ENCODE assay signal across 8 mouse cellular contexts in genomic region chr7:73374727-73375126, GRCm38 (mm10). TPM values are rescaled to one million over a fixed set of nuclear protein-coding genes. Genes with fewer than 3 reads are reported as not detected.
DNase-seq lines count a peak whose midpoint lies in the region; ATAC-seq and TF ChIP-seq lines count a peak whose summit lies in the region.

No protein-coding gene starts in this region.

- no peaks in the 10 kb centered on the region for H3K9me3 ChIP-seq in heart, embryonic 12.5 days (replicated peaks)

- DNase-seq in layer of hippocampus, adult 2 months (ENCODE audit: low spot score in 2 of 2) = peak in 1 of 2 experiments; percentile 43
- DNase-seq in layer of hippocampus, postnatal 36 days = no peak
- peak; percentile 58 for DNase-seq in embryo, embryonic 9.5 days (ENCODE audit: extremely low spot score)
- DNase-seq in layer of hippocampus, postnatal 10 days (ENCODE audit: low spot score in 2 of 2) = peak; percentile 58 to 66
- peak; percentile 66 for DNase-seq in neural tube, embryonic 10.5 days (ENCODE audit: extremely low spot score, low spot score)
- no peak for DNase-seq in thymus, postnatal 10 days (ENCODE audit: low spot score in 2 of 2)
- DNase-seq in ovary, postnatal 14 days (ENCODE audit: low spot score) = no peak

- TF ChIP-seq CTCF in layer of hippocampus, adult 2 months (conservative IDR thresholded peaks at IDR 0.05) = no peak

- peak overlapping the region; percentile 90 for H3K27ac ChIP-seq in layer of hippocampus, adult 2 months
- H3K27ac ChIP-seq in heart, embryonic 12.5 days (ENCODE audit: poor library complexity, severe bottlenecking) = no peak overlapping the region

- H3K36me3 ChIP-seq in heart, embryonic 12.5 days = no peaks in the 10 kb centered on the region

- ATAC-seq in heart, embryonic 12.5 days (ENCODE audit: insufficient number of reproducible peaks, low FRiP score) = no peak

- H3K4me1 ChIP-seq in heart, embryonic 12.5 days (replicated peaks) = peaks cover 21% of the 10 kb centered on the region

- WGBS in heart, embryonic 12.5 days = 2% methylated on average over 14 of the region's 14 CpGs

- H3K4me2 ChIP-seq in heart, embryonic 12.5 days = peak overlapping the region; percentile 96

- no peak overlapping the region for H3K9ac ChIP-seq in heart, embryonic 12.5 days

- peak overlapping the region; percentile 74 for H3K4me3 ChIP-seq in layer of hippocampus, adult 2 months
- peak overlapping the region; percentile 54 for H3K4me3 ChIP-seq in heart, embryonic 12.5 days

- peaks cover 77% of the 10 kb centered on the region for H3K27me3 ChIP-seq in heart, embryonic 12.5 days (replicated peaks)

RNA-seq across cellular contexts. Expression of gene Rgma, which starts 0.6 kb away (rescaled TPM):
- total RNA-seq in layer of hippocampus, adult 2 months (2021) = 10 to 100 TPM; 45.9 to 53.2 TPM
- 10 to 100 TPM; 44.1 to 48.8 TPM for total RNA-seq in layer of hippocampus, postnatal 36 days (2021)
- polyA plus RNA-seq in heart, embryonic 12.5 days (2016; fragmentation: Nextera tagmentation; extraction: Ambion mirVana) = 3.5 and 3.7 TPM in 2 replicates
- 100 to 1,000 TPM; 111 to 128 TPM for total RNA-seq in layer of hippocampus, postnatal 10 days (2021)

Comparison
In these comparisons a context has a peak if more than half of its experiments do, and no peak if none do; other contexts are left out.
1. DNase-seq: peak in embryo, embryonic 9.5 days (single experiment), layer of hippocampus, postnatal 10 days (2 of 2) and neural tube, embryonic 10.5 days (single experiment); none in layer of hippocampus, postnatal 36 days (0 of 2), thymus, postnatal 10 days (0 of 2) and ovary, postnatal 14 days (single experiment).